Mouse (Mus musculus): ENCODE data around the gene Atp5d.

Gene Atp5d

DNA sequence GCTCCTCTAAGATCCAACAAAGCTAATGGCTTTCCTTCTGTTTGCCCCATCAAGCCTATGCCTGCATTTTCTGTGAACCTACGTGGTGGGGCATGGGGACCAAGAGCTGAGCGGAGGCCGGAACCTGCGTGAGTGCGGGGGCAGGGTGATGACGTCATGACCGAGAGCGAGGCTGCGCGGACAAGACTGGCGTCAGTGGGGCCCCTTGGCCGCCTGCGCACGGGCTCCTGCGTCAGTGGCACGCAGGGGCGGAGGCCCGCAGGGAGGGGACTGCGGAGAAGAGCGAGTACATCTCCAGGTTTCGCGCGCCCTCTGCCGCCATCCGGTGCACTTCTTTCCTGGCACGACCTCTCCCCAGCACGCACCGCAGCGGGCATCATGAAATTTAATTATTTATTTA lies 2.8 kb downstream of the Atp5d start:
- in situ Hi-C loops (cut with MboI), result no loop called here

DNA sequence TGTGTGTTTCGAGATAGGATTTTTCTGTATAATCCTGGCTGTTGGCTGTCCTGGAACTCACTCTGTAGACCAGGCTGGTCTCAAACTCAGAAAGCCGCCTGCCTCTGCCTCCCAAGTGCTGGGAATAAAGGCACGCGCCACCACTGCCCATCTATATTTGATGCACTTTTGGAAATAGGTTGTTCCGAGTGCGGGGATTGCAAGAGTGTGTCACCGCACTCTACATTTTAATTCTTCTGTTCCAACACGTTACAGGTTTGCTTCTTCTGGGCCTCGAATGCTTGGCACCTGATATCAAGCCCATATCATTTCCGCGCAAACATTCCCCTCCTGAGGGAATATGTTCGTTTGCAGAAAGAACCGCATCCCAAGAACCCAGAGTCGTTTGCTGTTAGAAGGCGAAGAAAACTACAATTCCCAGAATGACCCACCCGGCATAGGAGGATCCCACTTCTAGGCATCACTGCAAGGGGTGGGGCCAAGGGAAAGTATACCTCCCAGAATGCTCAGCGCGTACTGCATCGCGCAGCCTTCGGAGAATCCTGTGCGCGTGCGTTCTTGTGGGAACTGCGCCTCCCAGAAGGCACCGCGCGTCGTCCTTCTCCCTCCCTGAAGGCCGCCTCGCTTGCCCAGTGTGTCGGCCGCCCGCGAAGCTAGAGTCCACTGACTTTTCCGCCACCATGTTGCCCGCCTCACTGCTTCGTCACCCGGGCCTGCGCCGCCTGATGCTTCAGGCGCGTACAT lies 3.5 kb downstream of the Atp5d start:
- in situ Hi-C loops (cut with MboI), result no loop called here

DNA sequence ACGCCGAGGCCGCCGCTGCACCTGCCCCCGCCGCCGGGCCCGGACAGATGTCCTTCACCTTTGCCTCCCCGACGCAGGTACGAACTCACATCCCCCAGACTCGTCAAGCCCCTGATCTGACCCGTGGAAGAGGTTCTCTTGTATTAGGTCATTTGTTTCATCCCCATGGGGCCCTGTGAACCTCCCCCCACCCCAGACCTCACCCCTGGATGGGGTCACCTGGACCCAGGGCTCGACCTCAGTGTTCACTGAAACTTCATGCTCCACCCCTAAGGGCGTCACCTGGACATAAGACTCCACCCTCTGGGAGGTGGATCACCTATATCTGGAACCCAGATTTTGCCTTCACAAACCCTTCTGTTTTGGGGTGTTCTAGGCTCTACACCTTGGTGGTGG lies 4.1 kb downstream of the Atp5d start:
- in situ Hi-C loops (cut with MboI), result no loop called here

DNA sequence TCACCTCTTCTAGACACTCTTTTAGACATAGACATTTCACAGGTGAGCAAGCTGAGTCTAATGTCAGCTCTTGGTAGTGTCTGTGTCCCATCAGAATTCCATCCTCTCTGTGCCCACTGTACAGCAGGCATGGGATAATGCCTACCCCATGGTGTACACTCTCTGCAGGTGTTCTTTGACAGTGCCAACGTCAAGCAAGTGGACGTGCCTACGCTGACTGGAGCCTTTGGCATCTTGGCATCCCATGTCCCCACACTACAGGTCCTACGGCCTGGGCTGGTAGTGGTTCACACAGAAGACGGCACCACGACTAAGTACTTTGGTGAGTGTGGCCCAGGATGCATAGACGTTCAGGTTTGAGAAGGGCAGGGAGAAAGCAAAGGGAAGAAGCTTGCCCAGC lies 5.2 kb downstream of the Atp5d start:
- in situ Hi-C loops (cut with MboI), result no loop called here

DNA sequence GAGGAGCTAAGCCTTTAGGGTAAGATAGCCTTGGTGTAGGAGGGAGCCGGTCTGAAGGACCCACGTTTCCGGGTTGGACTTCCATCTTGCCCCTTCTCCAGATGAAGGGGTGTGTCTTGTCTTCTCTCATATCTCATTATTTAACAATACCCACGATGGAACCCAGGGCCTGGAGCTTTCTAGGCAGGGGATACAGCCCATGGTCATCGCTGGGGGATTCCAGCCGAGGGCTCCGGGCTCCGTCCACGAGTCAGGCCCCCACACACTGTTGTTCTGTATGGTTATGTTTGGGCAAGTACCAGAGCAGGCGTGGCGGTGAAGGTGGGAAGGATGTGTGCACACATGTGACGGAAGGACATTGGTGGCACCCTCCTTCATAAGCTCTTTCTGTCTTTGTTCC lies 5.7 kb downstream of the Atp5d start:
- in situ Hi-C loops (cut with MboI), result no loop called here

DNA sequence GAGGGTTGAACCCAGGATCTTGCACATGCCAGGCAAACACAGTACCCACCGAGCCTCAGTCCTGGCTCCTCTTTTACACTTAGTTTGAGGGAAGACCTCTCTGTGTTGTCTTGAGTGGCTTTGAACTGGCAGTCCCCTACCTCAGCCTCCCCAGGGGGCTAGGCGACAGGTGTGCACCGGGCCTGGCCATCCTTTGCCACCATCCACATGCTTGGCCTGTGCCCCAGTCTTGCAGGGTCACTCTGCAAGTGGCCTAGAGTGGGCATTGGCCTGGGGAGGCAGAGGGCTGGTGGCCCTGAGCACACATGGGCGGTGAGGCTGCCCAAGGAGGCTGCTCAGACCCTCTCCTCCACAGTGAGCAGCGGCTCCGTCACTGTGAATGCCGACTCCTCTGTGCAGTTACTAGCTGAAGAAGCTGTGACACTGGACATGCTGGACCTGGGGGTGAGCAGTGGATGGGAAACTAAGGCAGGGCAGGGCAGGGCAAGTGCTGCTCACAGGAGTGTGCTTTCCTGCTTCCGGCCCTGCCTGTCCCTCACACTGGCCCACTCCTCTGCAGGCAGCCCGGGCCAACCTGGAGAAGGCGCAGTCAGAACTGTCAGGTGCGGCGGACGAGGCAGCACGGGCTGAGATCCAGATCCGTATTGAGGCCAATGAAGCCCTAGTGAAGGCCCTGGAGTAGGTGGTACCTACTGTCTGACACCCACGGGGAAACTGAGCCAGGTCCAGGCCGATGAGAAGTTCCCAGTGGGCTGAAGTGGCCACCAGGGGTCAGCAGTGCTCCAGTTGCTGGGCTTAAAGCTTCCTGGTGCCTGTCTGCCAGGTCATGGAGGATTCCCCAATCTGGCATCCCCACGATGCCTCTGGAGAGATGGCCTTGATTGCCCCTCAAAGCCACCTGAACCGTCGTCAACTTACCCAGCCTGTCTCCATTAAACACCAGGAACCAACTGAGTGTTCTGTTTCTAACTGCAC lies 6.7 kb downstream of the Atp5d start:
- in situ Hi-C loops (cut with MboI), result no loop called here

DNA sequence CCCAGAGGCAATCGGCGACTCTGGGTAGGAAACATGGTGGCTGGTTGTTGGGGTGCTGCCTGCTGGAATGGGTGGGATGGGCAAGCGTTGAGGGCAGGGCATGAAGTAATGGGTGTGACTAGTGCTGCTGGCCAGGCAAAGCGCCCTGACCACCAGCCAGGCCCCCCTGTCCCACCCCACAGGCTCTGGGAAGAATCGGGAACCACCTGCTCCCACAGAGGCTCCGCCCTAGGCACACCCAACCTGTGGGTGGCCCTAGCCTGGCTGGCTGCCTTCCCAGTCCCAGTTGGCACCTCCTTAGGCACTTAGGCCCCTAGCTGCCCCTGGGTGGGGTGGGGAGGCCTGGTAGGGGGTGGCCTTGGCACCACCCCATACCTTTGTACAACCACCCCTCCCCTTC lies 7.5 kb downstream of the Atp5d start:
- in situ Hi-C loops (cut with MboI), result no loop called here

DNA sequence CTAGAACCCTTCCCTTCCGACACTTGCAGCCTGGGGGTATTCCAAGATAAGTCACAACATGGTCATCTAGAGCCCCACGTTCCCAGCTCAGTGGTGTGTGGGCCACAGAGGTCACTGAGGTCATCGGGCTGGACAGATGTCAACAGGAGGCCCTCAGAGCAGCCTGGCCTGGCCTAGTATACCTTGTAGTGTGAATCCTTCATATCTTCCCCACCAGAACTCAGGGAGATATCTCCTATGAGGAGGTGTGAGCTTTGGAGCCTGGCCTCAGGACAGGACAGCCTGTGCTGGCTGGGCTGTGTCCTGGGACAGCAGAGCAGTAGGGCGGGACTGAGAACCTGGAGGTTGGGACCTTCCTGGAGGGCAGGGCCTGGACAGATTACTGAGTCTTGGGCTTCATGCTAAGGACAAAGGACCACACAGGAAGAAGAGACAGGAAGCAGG lies 8.2 kb downstream of the Atp5d start:
- in situ Hi-C loops (cut with MboI), result no loop called here

DNA sequence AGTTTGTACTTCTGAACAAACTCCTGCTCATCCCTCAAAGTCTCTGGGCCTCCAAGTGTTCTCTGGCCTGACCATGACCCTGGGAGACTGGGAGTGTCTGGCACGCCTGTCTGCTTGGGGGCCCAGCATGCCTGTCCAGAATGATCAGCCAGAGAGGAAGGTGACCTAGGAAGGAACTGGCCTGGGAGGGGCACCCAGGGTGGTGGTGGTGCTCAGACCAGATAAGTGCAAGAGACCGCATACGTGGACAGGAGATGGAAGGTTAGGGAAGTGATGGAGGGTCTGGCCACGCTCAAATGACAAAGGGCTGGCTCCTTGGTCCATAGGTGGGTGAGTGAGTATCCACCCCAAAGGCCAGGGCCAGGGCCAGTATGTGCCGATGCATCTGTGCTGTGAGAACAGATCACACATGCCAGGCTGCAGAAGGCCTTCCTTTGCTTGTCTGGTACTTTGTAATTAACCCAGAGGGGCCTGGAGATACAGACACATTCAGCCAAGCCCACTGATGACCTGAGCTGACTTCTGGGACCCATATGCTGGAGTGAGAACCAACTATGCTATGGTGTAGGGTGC lies 8.8 kb downstream of the Atp5d start:
- in situ Hi-C loops (cut with MboI), result no loop called here

DNA sequence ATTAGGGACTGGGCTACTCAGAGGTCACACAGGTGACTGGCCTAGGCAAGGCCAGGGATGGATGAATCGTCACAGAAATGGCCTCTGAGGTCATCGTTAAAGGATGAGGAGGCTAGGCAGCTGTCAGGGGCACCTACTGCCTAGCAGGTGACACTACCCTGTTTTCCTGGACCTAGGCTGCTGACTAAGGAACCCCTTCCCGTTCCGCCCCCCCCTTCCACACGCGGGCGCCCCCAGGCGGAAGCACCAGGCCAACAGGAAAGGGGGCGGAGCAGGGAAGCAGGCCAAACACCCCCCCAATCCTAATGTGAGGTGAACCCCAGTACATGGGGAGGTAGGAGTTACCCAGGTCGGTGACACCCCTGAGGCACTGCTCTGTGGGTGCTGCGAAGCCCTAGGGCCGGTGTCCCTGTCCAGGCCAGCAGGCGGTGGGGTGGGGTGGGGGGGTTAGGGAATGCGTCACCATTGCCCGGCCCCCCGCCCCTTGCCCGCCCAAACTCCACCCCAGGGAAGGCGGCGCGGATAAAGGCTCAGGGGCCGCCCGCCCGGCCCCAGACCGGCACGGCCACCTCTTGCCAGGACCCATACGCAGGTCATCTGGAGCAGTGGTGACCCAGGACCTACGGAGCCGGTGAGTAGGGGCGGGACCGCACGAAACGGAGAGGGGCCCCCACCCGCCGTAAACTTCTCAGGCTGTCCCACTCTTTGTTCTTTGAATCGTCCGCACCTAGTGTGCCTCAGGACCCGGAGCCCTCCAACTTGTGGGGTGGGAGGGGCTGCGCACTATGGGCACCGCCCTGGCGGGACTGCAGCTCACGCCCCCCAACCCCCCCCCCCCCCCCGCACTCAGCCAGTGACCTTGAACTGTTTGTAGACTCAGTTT lies 9.5 kb downstream of the Atp5d start, which contains the start of gene Midn:
Gene Midn, plus strand, starts transcription at position 554 of the 883 bp plus-strand sequence.
- in situ Hi-C loops (cut with MboI), result no loop called here

DNA sequence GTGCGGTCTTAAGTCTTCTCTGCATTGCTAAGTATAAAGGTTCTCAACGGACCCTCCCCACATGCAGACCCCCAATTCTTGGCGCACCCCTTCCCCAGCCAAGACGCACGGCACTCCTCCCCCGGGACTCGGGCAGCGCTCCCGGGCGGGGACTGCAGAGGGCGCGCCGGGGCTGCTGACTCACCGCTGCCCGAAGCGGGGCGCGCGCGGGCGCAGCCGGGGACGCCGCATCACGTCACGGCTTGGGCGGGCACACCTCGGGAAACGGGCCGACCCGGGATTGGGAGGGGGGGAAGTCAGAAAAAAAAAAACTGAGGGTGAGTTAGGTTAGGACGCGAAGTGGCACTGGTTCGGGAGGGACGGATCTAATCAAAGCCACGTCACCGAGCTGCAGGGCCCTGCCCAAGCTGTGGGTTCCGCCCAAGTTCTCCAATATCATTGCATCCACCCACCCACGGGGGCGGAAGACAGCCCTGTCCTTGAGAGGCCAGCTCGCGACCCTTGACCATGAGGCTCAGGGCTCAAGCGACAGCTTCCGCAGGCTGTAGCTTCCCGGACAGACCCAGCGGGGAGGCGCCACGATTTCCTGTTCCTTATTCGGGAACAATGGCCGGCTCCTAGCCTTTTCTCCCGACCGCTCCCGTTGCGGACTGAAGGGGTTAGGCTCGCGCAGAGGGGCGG lies 10.3 kb downstream of the Atp5d start:
- in situ Hi-C loops (cut with MboI), result no loop called here

DNA sequence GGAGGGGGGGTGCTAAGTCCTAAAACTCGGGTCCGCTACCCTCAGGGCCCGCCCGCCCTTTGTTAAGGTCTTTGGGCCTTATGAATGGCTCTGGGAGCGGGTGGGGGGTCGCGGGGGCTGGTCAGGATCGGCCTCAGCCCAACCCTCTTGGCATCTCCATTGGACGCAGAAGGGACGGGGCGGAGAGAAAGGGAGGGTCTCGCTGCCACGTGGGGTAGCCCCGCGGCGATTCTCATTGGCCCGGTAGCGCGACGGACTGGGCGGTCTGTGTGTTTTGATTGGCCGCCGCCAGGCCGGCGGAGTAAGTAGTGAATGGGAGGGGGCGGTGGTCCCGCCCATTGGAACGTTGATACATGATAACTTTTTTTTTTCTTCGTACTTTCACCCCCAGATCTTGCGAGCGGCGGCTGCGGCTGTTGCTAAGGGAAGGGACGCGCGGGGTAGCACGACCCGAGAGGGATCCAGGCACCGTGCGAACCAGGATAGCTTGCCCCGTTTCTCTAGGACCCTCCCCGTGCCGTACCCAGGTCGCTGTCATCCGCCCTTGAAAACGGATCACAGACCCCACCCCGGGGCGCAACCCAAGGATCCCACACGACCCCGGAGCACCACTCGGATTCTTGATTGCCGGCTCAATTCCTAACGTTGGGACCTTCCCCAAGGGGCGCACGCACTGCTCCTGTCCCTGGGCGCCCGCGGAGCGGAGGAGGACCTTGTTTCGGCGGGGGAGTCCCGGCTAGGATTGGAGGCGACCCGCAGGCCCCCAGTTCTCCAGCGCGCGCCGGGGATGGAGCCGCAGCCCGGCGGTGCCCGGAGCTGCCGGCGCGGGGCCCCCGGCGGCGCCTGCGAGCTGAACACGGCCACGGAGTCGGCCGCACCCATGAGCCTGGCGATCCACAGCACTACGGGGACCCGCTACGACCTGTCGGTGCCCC lies 11.1 kb downstream of the Atp5d start:
- in situ Hi-C loops (cut with MboI), result no loop called here

DNA sequence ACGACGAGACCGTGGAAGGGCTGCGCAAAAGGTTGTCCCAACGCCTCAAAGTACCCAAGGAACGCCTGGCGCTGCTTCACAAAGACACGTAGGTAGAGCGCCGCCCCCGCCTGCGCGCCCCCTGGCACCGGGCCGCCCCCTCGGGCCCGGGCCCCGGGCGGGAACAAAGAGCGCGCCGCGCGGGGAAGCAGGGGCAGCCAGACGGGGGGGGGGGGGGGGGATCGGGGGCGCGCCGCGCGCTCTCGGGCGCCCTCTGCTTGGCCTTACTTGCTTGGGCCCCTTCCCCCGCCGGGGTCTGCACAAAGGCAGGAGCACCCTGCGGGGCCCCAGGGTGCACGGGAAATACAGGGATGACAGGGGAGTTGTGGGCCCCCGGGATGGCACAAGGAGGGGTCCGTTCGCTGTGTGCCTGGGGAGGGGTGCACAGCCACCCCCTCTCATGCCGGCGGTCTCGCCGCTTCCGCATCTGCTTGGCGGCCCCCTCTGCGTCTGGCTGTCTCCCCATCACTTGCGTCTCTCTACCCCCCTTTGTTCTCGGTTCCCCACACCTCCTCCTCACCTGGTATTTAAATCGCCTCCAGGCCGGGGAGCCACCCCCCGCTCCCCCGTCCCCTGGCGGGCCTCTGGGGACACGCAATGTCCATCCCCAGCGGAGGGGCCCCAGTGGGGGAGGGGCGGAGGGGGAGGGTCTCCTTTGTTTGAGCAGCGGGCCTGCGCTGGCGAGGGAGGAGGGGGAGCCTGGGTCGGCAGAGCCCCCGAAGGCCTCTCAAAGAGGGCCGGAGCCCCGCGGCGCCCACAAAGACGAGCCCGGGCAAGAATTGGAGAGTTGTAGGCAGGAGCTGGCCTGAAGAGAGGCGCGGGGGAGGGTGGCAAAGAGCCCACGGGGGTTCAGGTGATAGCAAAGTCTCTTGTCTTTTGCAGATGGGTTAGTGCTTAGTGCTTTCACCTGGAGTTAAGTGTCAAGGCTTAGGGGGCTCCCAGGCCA lies 12.1 kb downstream of the Atp5d start:
- in situ Hi-C loops (cut with MboI), result no loop called here

DNA sequence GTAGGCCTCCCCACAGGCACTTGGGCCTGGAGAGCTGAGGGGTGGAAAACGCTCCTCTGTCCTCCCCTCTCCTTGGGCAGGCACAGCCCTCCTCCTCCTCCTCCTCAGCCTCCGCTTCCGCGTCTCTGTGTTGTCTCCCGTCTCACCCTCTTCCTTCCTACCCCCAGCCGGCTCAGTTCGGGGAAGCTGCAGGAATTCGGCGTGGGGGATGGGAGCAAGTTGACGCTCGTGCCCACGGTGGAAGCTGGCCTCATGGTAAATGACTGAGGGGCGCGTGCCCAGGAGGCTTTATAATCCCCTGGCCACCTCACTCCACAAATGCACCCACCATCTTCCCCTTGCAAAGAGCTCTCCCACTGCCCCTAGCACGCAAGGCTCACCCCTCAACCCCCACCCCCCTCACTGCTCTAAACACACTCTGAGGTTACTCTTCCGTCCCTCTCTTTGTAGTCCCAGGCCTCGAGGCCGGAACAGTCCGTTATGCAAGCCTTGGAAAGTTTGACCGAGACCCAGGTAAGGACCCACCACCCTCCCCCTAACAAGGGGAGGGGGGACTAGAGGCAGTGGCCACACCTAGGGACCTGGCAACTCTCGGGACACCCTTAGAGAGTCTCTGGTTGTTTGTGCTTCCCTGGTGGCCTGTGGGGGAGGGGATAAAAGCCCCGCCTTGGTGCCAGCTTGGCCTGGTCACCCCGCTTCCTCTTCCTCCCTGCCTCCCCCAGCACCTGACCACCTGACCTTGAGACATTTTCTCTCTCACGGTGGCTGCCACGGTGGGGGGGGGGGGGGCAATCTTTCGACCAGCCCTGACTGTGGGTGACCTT lies 13.0 kb downstream of the Atp5d start:
- in situ Hi-C loops (cut with MboI), result no loop called here

DNA sequence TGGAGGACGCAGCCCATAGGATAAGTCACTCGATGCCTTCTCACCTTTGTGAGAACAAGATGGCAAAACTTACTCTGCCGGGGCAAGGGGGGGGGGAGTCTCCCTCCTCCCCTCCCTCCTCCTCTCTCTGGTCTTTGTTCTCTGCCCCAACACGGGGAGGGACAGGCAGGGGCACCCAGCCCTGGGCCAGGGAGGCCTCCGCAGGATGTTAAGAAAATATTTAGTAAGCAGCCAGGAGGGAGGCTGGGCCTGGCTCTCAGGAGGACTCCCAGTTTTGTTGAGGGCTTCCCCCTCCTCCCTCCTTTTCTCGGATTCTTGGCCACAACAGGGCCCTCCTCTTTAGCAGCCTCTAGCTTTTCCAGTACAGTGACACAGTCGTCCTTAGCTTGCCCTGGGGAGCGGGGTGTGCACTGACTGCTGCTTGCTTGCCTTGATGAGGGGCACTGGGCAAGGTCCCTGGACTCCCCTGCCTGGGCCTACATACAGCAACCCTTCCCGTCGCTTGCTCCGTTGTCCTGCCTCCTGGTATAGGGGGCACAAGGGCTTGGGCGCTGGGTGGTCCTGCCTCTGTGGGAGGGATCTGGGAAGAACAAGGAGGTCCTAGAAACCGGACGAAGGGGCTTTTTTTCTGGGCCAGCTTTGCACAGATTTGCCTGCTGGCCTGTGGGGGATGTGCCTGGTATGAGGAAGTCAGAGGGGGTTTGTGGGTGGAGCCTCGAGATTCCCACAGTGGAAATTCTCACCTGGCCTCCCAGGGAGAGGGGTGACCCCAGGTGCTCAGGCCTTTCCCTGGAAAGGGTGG lies 13.8 kb downstream of the Atp5d start:
- in situ Hi-C loops (cut with MboI), result no loop called here

DNA sequence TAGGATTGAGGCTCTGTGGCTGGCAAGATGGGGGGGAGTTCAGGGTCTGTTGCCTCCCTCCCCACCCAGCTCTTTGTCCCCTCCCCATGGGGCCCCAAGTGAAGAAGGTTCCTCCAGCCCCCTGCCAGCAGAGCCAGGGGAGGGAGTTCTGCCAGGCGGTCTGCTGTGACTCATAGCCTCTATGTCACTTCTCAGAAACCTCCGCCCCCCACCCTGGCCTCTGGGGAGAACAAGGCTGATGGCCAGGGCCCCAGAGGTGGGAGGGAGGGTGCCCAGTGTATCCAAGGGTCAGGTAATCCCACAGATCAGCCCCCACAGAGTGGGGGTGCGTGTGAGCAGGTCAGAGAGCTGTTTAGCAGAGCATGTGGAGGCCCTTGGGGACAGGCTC lies 14.4 kb downstream of the Atp5d start:
- in situ Hi-C loops (cut with MboI), result no loop called here

DNA sequence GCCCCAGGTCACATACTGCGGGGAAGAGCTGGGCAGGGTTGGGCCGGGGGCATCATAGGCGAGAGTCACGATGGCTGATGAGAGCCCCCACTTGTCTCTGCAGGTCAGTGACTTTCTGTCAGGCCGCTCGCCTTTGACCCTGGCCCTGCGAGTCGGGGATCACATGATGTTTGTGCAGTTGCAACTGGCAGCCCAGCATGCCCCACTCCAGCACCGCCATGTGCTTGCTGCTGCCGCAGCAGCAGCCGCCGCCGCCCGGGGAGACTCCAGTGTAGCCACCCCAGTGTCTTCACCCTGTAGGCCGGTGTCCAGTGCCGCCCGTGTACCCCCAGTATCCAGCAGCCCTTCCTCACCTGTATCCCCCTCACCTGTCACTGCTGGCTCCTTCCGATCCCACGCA lies 15.3 kb downstream of the Atp5d start:
- in situ Hi-C loops (cut with MboI), result no loop called here
